Mouse (Mus musculus): Measurements from ENCODE around the gene Lrrc23. TPM values are rescaled to one million over a fixed set of nuclear protein-coding genes. Genes with fewer than 3 reads are reported as not detected.
A peak's percentile ranks its signal among the peaks of the same experiment; 100 is the strongest.

Gene Lrrc23
- polyA plus RNA-seq, 1 experiment from 2014 or later, result 4.5 TPM

DNA sequence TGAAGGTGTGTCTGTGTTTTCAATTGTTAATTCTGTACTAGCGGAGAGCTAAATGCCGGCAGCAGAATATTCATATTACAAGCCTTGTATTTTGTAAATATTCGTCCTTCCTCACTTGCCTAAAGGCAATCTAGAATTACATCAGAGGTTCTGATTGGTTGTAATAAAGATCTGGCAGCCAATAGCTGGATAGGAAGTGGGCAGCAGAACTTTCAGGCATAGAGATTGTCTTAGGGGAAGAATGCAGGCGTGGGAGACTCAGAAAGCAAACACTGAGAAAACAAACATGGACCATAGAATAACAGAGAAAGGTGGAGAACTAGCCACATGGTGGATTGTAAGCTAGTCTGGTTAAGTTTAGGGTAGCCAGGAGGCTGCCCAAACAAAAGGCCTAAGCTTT is 10.6 kb upstream of the Lrrc23 start:
- Histone ChIP-seq H3K4me2 (ENCODE audit: low read depth, low read length, severe bottlenecking) (no peak overlapping the region), H3K27me3 (ENCODE audit: control insufficient read depth, insufficient read depth, low read length) (no peaks in the 10 kb centered on the region), H3K36me3 (ENCODE audit: control insufficient read depth, insufficient read depth, low read length) (no peaks in the 10 kb centered on the region), H3K4me3 (ENCODE audit: low read depth, low read length) (no peak overlapping the region), H3K4me1 (replicated peaks; ENCODE audit: control insufficient read depth, insufficient read depth, low read length) (no peaks in the 10 kb centered on the region), H3K9me3 (ENCODE audit: control insufficient read depth, low read length) (no peaks in the 10 kb centered on the region), H3K27ac (ENCODE audit: low read depth, low read length) (no peak overlapping the region), H3K9ac (ENCODE audit: low read length) (no peak overlapping the region)
- ATAC-seq (replicated peaks; ENCODE audit: low FRiP score) (no peak), DNase-seq (ENCODE audit: low spot score) (no peak)
- WGBS, result 79% methylated on average over 4 of the region's 4 CpGs

DNA sequence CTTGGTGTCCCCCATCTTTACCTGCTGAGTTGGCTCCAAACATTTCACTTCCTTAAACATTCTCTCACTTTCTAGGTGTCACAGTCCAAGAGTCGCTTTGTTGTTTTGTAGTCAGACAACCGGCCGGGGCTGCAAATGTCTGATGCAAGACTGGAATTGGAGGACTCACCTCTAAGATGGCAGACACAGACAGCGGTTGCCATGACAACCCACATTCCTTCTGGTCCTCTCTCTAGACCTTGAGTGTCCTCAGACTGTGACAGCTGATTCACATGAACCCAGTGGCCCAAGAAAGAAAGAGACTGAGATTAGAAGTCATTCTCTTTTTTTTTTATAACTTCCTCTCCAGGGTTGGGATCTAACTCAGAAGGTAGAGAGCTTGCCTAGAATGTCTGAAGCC is 10.0 kb upstream of the Lrrc23 start:
- Histone ChIP-seq H3K27ac (ENCODE audit: low read depth, low read length) (no peak overlapping the region), H3K9me3 (ENCODE audit: control insufficient read depth, low read length) (no peaks in the 10 kb centered on the region), H3K36me3 (ENCODE audit: control insufficient read depth, insufficient read depth, low read length) (no peaks in the 10 kb centered on the region), H3K4me3 (ENCODE audit: low read depth, low read length) (no peak overlapping the region), H3K9ac (ENCODE audit: low read length) (no peak overlapping the region), H3K4me1 (replicated peaks; ENCODE audit: control insufficient read depth, insufficient read depth, low read length) (no peaks in the 10 kb centered on the region), H3K27me3 (ENCODE audit: control insufficient read depth, insufficient read depth, low read length) (no peaks in the 10 kb centered on the region), H3K4me2 (ENCODE audit: low read depth, low read length, severe bottlenecking) (no peak overlapping the region)
- DNase-seq (ENCODE audit: low spot score) (no peak), ATAC-seq (replicated peaks; ENCODE audit: low FRiP score) (no peak)
- 91% methylated on average over 4 of the region's 4 CpGs for WGBS

- Histone ChIP-seq H3K4me1 (replicated peaks; ENCODE audit: control insufficient read depth, insufficient read depth, low read length) (no peaks in the 10 kb centered on the region), H3K4me3 (ENCODE audit: low read depth, low read length) (no peak overlapping the region), H3K36me3 (ENCODE audit: control insufficient read depth, insufficient read depth, low read length) (no peaks in the 10 kb centered on the region), H3K9me3 (ENCODE audit: control insufficient read depth, low read length) (no peaks in the 10 kb centered on the region), H3K9ac (ENCODE audit: low read length) (no peak overlapping the region), H3K27me3 (ENCODE audit: control insufficient read depth, insufficient read depth, low read length) (no peaks in the 10 kb centered on the region), H3K27ac (ENCODE audit: low read depth, low read length) (no peak overlapping the region), H3K4me2 (ENCODE audit: low read depth, low read length, severe bottlenecking) (no peak overlapping the region)
- no peak for DNase-seq (ENCODE audit: low spot score)
- WGBS, result 83% methylated on average over 10 of the region's 10 CpGs
- ATAC-seq (replicated peaks; ENCODE audit: low FRiP score), result no peak
These were observed 8.2 kb upstream of the Lrrc23 start for GRCm38 (mm10) chr6:124787722-124788121.

- H3K4me2 ChIP-seq (ENCODE audit: low read depth, low read length, severe bottlenecking), result no peak overlapping the region
- H3K4me3 ChIP-seq (ENCODE audit: low read depth, low read length), result no peak overlapping the region
- DNase-seq (ENCODE audit: low spot score) (no peak), ATAC-seq (replicated peaks; ENCODE audit: low FRiP score) (no peak)
- no peaks in the 10 kb centered on the region for H3K36me3 ChIP-seq (ENCODE audit: control insufficient read depth, insufficient read depth, low read length)
- H3K27ac ChIP-seq (ENCODE audit: low read depth, low read length), result no peak overlapping the region
- H3K4me1 ChIP-seq (replicated peaks; ENCODE audit: control insufficient read depth, insufficient read depth, low read length), result 0 out of 2 replicates have a peak, but pooled peaks cover 3% of the 10 kb centered on the region
- no peaks in the 10 kb centered on the region for H3K9me3 ChIP-seq (ENCODE audit: control insufficient read depth, low read length)
- no peak overlapping the region for H3K9ac ChIP-seq (ENCODE audit: low read length)
- WGBS, result 59% methylated on average over 8 of the region's 8 CpGs
- H3K27me3 ChIP-seq (ENCODE audit: control insufficient read depth, insufficient read depth, low read length), result no peaks in the 10 kb centered on the region
These were observed 7.4 kb upstream of the Lrrc23 start for GRCm38 (mm10) chr6:124786756-124787420.

DNA sequence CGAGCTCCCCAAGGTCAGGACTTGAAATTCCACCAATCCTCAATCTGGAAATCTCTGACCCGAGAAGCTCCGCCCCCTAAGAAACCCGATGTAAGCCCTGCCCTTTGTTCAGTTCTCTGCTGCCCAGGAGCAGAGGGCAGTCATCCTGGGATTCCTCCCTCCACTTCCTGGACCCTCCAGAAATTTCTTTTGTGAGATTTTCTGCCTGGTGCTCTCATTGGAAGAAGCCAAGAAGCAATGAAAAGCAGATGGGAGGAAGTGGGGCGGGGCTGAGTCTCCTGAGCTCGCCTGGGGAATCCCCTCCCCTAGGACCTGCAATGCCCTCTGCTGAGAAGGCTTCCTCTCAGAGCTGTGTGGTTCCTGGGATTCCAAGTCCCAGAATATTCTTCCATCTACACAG is 2.9 kb upstream of the Lrrc23 start:
- Histone ChIP-seq H3K9ac (ENCODE audit: low read length) (no peak overlapping the region), H3K36me3 (ENCODE audit: control insufficient read depth, insufficient read depth, low read length) (no peaks in the 10 kb centered on the region), H3K4me2 (ENCODE audit: low read depth, low read length, severe bottlenecking) (0 out of 2 replicates have a peak overlapping the region, but pooled peaks have one; percentile 12), H3K4me1 (replicated peaks; ENCODE audit: control insufficient read depth, insufficient read depth, low read length) (peaks cover 7% of the 10 kb centered on the region; the same call in 1 of the 2 replicates), H3K27ac (ENCODE audit: low read depth, low read length) (no peak overlapping the region), H3K4me3 (ENCODE audit: low read depth, low read length) (no peak overlapping the region), H3K9me3 (ENCODE audit: control insufficient read depth, low read length) (no peaks in the 10 kb centered on the region), H3K27me3 (ENCODE audit: control insufficient read depth, insufficient read depth, low read length) (no peaks in the 10 kb centered on the region)
- peak; percentile 20; the same call in 1 of the 2 replicates for ATAC-seq (replicated peaks; ENCODE audit: low FRiP score)
- WGBS, result 27% methylated on average over 6 of the region's 6 CpGs
- peak; percentile 59 for DNase-seq (ENCODE audit: low spot score)

DNA sequence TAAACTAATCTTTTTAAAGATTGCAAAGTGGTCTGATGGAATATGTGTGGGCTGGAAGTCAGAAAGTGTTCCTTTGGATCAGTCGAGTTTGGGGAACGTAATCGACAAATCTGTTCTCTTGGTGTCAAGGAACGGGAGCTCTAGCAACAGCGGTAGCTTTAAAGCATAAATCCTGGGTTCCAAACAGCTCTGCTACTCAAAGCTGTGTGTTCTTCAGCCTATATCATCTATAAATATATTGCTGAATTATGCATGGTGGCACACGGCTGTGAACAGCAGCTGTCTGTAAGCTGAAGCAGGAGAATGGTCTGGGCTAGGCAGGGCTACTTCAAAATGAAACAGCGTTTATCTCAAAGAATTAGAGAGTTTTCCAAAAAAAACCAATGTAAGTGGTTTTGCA is 1.4 kb upstream of the Lrrc23 start:
- no peak overlapping the region for H3K4me2 ChIP-seq (ENCODE audit: low read depth, low read length, severe bottlenecking)
- no peaks in the 10 kb centered on the region for H3K36me3 ChIP-seq (ENCODE audit: control insufficient read depth, insufficient read depth, low read length)
- H3K27ac ChIP-seq (ENCODE audit: low read depth, low read length), result no peak overlapping the region
- no peaks in the 10 kb centered on the region for H3K9me3 ChIP-seq (ENCODE audit: control insufficient read depth, low read length)
- H3K9ac ChIP-seq (ENCODE audit: low read length), result no peak overlapping the region
- no peak for DNase-seq (ENCODE audit: low spot score)
- 85% methylated on average over 7 of the region's 7 CpGs for WGBS
- peaks cover 7% of the 10 kb centered on the region; the same call in 1 of the 2 replicates for H3K4me1 ChIP-seq (replicated peaks; ENCODE audit: control insufficient read depth, insufficient read depth, low read length)
- no peak overlapping the region for H3K4me3 ChIP-seq (ENCODE audit: low read depth, low read length)
- H3K27me3 ChIP-seq (ENCODE audit: control insufficient read depth, insufficient read depth, low read length), result no peaks in the 10 kb centered on the region
- no peak for ATAC-seq (replicated peaks; ENCODE audit: low FRiP score)

DNA sequence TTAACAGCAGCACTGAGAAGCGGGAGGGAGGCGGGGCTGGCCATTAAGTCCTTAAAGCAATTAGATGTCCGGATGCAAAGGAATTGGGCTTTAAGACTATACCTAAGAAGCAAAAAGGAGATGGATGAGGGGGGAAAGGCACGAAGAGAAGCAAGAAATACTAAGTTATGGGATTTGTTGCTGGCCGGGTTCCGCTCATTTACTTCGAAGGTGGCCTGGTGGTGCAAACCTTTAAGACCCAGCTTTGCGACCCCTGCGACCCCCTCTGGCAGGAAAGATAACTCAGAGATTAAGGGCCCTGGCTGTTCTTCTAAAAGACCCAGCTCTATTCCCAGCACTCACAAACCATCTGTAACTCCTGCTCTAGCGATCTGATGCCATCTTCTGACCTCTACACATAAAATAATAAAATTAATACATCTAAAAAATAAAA is 473 bp upstream of the Lrrc23 start:
- ATAC-seq (replicated peaks; ENCODE audit: low FRiP score), result 0 out of 2 replicates have a peak, but pooled peaks have one; percentile 1
- Histone ChIP-seq H3K4me1 (replicated peaks; ENCODE audit: control insufficient read depth, insufficient read depth, low read length) (peaks cover 7% of the 10 kb centered on the region; the same call in 1 of the 2 replicates), H3K36me3 (ENCODE audit: control insufficient read depth, insufficient read depth, low read length) (no peaks in the 10 kb centered on the region), H3K4me2 (ENCODE audit: low read depth, low read length, severe bottlenecking) (peak overlapping the region; percentile 52), H3K27ac (ENCODE audit: low read depth, low read length) (no peak overlapping the region), H3K9ac (ENCODE audit: low read length) (peak overlapping the region; percentile 21), H3K27me3 (ENCODE audit: control insufficient read depth, insufficient read depth, low read length) (no peaks in the 10 kb centered on the region), H3K9me3 (ENCODE audit: control insufficient read depth, low read length) (no peaks in the 10 kb centered on the region), H3K4me3 (ENCODE audit: low read depth, low read length) (peak overlapping the region; percentile 32)
- DNase-seq (ENCODE audit: low spot score), result peak; percentile 70
- 2% methylated on average over 10 of the region's 10 CpGs for WGBS

DNA sequence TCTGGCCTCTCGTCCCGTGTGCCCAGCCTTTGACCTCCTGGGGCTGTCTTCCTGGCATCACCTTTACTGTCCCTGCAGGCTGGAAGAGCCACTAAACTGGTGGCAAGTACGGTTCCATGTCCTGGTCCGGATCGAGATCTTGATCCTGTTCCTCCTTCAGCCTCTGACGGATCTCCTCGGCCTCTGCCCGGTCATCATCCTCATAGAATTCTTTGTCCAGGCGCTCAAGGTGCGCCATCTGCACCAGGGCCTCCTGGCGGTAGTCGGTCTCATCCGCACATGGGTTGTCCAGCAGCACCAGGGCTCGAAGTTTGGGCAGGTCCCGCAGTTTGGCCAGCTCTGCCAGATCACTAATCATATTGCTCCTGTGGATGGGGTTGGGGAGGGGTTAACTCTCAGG is 9.0 kb downstream of the Lrrc23 start:
- Histone ChIP-seq H3K27me3 (ENCODE audit: control insufficient read depth, insufficient read depth, low read length) (peaks cover 4% of the 10 kb centered on the region; the same call in 1 of the 2 replicates), H3K9me3 (ENCODE audit: control insufficient read depth, low read length) (no peaks in the 10 kb centered on the region), H3K9ac (ENCODE audit: low read length) (no peak overlapping the region), H3K4me1 (replicated peaks; ENCODE audit: control insufficient read depth, insufficient read depth, low read length) (peaks cover 5% of the 10 kb centered on the region; the same call in 1 of the 2 replicates), H3K4me2 (ENCODE audit: low read depth, low read length, severe bottlenecking) (no peak overlapping the region), H3K36me3 (ENCODE audit: control insufficient read depth, insufficient read depth, low read length) (no peaks in the 10 kb centered on the region), H3K27ac (ENCODE audit: low read depth, low read length) (no peak overlapping the region), H3K4me3 (ENCODE audit: low read depth, low read length) (no peak overlapping the region)
- ATAC-seq (replicated peaks; ENCODE audit: low FRiP score) (no peak), DNase-seq (ENCODE audit: low spot score) (no peak)
- WGBS, result 89% methylated on average over 15 of the region's 15 CpGs

- WGBS, result 74% methylated on average over 7 of the region's 7 CpGs
- Histone ChIP-seq H3K9ac (ENCODE audit: low read length) (0 out of 2 replicates have a peak overlapping the region, but pooled peaks have one; percentile 58), H3K9me3 (ENCODE audit: control insufficient read depth, low read length) (no peaks in the 10 kb centered on the region), H3K4me3 (ENCODE audit: low read depth, low read length) (no peak overlapping the region), H3K4me1 (replicated peaks; ENCODE audit: control insufficient read depth, insufficient read depth, low read length) (peaks cover 5% of the 10 kb centered on the region; the same call in 1 of the 2 replicates), H3K27ac (ENCODE audit: low read depth, low read length) (no peak overlapping the region), H3K36me3 (ENCODE audit: control insufficient read depth, insufficient read depth, low read length) (no peaks in the 10 kb centered on the region), H3K4me2 (ENCODE audit: low read depth, low read length, severe bottlenecking) (peak overlapping the region; percentile 80), H3K27me3 (ENCODE audit: control insufficient read depth, insufficient read depth, low read length) (peaks cover 4% of the 10 kb centered on the region; the same call in 1 of the 2 replicates)
- ATAC-seq (replicated peaks; ENCODE audit: low FRiP score) (no peak), DNase-seq (ENCODE audit: low spot score) (no peak)
These were observed 9.5 kb downstream of the Lrrc23 start for GRCm38 (mm10) chr6:124770013-124770412.

Data from forebrain, embryonic 11.5 days (tissue).